Mouse (Mus musculus): ENCODE measurements around the gene Slc1a2. TPM values are rescaled to one million over a fixed set of nuclear protein-coding genes. Genes with fewer than 3 reads are reported as not detected.

Slc1a2 gene
- total RNA-seq (2015; ENCODE audit: low replicate concordance), result not detected in 2 replicates
- total RNA-seq (2017; ENCODE audit: low replicate concordance), result not detected in 2 replicates

- ATAC-seq (replicated peaks; ENCODE audit: low FRiP score, poor library complexity, severe bottlenecking), result no peak
Measured at GRCm38 (mm10) chr2:102658163-102658660, at the start of gene Slc1a2. Gene Slc1a2, plus strand, starts transcription at chr2:102658659.

GRCm38 (mm10) chr2:102610485-102610884, 48.0 kb upstream of the Slc1a2 start:
- no peak for ATAC-seq (replicated peaks; ENCODE audit: low FRiP score, poor library complexity, severe bottlenecking)

GRCm38 (mm10) chr2:102616637-102617036, 41.8 kb upstream of the Slc1a2 start:
- no peak for ATAC-seq (replicated peaks; ENCODE audit: low FRiP score, poor library complexity, severe bottlenecking)

GRCm38 (mm10) chr2:102620744-102621429, 37.6 kb upstream of the Slc1a2 start:
- no peak for ATAC-seq (replicated peaks; ENCODE audit: low FRiP score, poor library complexity, severe bottlenecking)

GRCm38 (mm10) chr2:102622176-102622575, 36.3 kb upstream of the Slc1a2 start:
- ATAC-seq (replicated peaks; ENCODE audit: low FRiP score, poor library complexity, severe bottlenecking), result no peak

GRCm38 (mm10) chr2:102622943-102623342, 35.5 kb upstream of the Slc1a2 start:
- ATAC-seq (replicated peaks; ENCODE audit: low FRiP score, poor library complexity, severe bottlenecking), result no peak

GRCm38 (mm10) chr2:102624538-102624937, 33.9 kb upstream of the Slc1a2 start:
- ATAC-seq (replicated peaks; ENCODE audit: low FRiP score, poor library complexity, severe bottlenecking), result no peak

- ATAC-seq (replicated peaks; ENCODE audit: low FRiP score, poor library complexity, severe bottlenecking), result no peak
Measured at GRCm38 (mm10) chr2:102632361-102632760, 26.1 kb upstream of the Slc1a2 start.

GRCm38 (mm10) chr2:102634010-102634409, 24.4 kb upstream of the Slc1a2 start:
- ATAC-seq (replicated peaks; ENCODE audit: low FRiP score, poor library complexity, severe bottlenecking), result no peak

GRCm38 (mm10) chr2:102635523-102636060, 22.9 kb upstream of the Slc1a2 start:
- no peak for ATAC-seq (replicated peaks; ENCODE audit: low FRiP score, poor library complexity, severe bottlenecking)

- no peak for ATAC-seq (replicated peaks; ENCODE audit: low FRiP score, poor library complexity, severe bottlenecking)
Measured at GRCm38 (mm10) chr2:102636116-102636600, 22.3 kb upstream of the Slc1a2 start.

GRCm38 (mm10) chr2:102638140-102638539, 20.3 kb upstream of the Slc1a2 start:
- ATAC-seq (replicated peaks; ENCODE audit: low FRiP score, poor library complexity, severe bottlenecking), result no peak

GRCm38 (mm10) chr2:102638690-102639089, 19.8 kb upstream of the Slc1a2 start:
- ATAC-seq (replicated peaks; ENCODE audit: low FRiP score, poor library complexity, severe bottlenecking), result no peak

GRCm38 (mm10) chr2:102648845-102649500, 9.5 kb upstream of the Slc1a2 start:
- ATAC-seq (replicated peaks; ENCODE audit: low FRiP score, poor library complexity, severe bottlenecking), result no peak

GRCm38 (mm10) chr2:102650322-102650721, 8.1 kb upstream of the Slc1a2 start:
- no peak for ATAC-seq (replicated peaks; ENCODE audit: low FRiP score, poor library complexity, severe bottlenecking)

- ATAC-seq (replicated peaks; ENCODE audit: low FRiP score, poor library complexity, severe bottlenecking), result no peak
Measured at GRCm38 (mm10) chr2:102655966-102656725, 2.3 kb upstream of the Slc1a2 start.

- no peak for ATAC-seq (replicated peaks; ENCODE audit: low FRiP score, poor library complexity, severe bottlenecking)
Measured at GRCm38 (mm10) chr2:102657726-102658125, 733 bp upstream of the Slc1a2 start.

GRCm38 (mm10) chr2:102658661-102659520, 432 bp downstream of the Slc1a2 start:
- ATAC-seq (replicated peaks; ENCODE audit: low FRiP score, poor library complexity, severe bottlenecking), result no peak

GRCm38 (mm10) chr2:102659521-102659830, 1.0 kb downstream of the Slc1a2 start:
- ATAC-seq (replicated peaks; ENCODE audit: low FRiP score, poor library complexity, severe bottlenecking), result no peak

All from erythroid progenitor cell, adult 5-6 weeks (primary cell).